Mouse (Mus musculus) MEL (cell line): ENCODE data around the gene BC037034.

Source experiments
- BHLHE40 ChIP-seq: IDR thresholded peaks from 2 replicates; pipeline ENCODE4 v1.6.1; 2012; ENCODE audit warnings: low read depth, mild to moderate bottlenecking, inconsistent platforms, low read length, improper control_type of control experiment, borderline replicate concordance
- CTCF ChIP-seq, 3 experiments: IDR thresholded peaks in 2 of 3; conservative IDR thresholded peaks in 1 of 3; 2 replicates each; pipeline ENCODE4 v1.5.1; 2011 to 2012; ENCODE audit warnings: low read length in 3 of 3, low read depth in 2 of 3, mild to moderate bottlenecking in 2 of 3, improper control_type of control experiment in 1 of 3, inconsistent platforms in 1 of 3, mixed read lengths in 1 of 3, moderate library complexity in 1 of 3; ENCODE audit not compliant: control insufficient read depth in 1 of 3, insufficient read depth in 1 of 3, poor library complexity in 1 of 3, severe bottlenecking in 1 of 3
- ZNF384 ChIP-seq: IDR thresholded peaks from 2 replicates; pipeline ENCODE4 v1.6.1; 2012; ENCODE audit warnings: low read depth, mild to moderate bottlenecking, inconsistent platforms, low read length, improper control_type of control experiment

DNA sequence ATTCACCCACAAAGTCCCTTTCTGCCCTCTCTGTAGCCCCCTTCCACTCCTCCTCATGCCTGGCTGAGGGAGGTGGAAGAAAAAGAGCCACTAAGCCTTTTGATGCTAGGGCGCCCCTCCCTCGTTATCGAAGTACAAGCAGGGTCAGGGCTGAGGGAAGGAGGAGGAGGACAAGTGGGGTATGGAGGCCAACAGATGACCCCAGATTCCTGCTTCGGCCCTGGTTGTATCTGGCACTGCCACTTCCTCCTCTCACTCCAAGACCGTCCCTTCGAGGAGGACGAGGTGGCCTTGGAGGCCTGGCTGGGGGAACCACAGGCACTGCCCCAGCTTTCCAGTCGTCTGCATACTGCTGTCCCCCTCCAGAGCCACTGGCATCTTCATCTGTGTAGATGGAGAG, 10.4 kb upstream of the BC037034 start:
- no peak for TF ChIP-seq BHLHE40
- no peak for TF ChIP-seq CTCF (IDR thresholded peaks at IDR 0.05 in 2 of 3, conservative IDR thresholded peaks at IDR 0.05 in 1 of 3; ENCODE audit: control insufficient read depth in 1 of 3, insufficient read depth in 1 of 3, low read depth in 2 of 3, low read length in 3 of 3, poor library complexity in 1 of 3, severe bottlenecking in 1 of 3)
- TF ChIP-seq ZNF384 = no peak
